Mouse (Mus musculus): ENCODE data around the gene Vdr. TPM values are rescaled to one million over a fixed set of nuclear protein-coding genes. Genes with fewer than 3 reads are reported as not detected.

Vdr gene
- polyA plus RNA-seq, 2 experiments: 0.11 to 0.15 TPM

DNA sequence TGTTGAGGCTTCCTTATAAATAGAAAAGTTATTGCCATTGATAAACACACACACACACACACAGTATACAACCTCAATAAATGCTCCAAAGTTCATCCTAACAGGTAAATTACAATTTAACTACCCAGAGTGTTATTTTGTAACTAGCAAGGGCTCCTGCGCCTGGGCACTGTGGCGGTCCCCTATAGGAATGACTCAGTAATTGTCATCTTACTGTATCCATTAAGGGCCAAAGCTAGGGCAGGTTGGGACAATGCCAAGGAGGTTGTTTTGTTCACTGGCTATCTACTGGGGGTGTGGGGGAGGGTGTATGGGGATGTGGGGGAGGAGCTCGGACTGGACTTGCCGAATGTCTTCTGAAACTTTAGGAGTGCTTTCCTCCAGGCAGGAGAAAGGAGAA, 16.6 kb upstream of the Vdr start:
- Histone ChIP-seq H3K9ac (replicated peaks) (no peak overlapping the region), H3K36me3 (replicated peaks; ENCODE audit: control insufficient read depth, insufficient read depth, low read depth) (no peaks in the 10 kb centered on the region), H3K9me3 (ENCODE audit: control insufficient read depth, low read length) (no peaks in the 10 kb centered on the region), H3K4me3 (ENCODE audit: insufficient read depth in 1 of 2, low read depth in 2 of 2, low read length in 2 of 2) (no peak overlapping the region), H3K4me1 (replicated peaks; ENCODE audit: control insufficient read depth in 2 of 2, insufficient read depth in 2 of 2, low read length in 1 of 2) (0 out of 4 replicates have a peak, but pooled peaks cover 0 to 1% of the 10 kb centered on the region in 2 experiments), H3K27me3 (ENCODE audit: control insufficient read depth, insufficient read depth, low read length) (no peaks in the 10 kb centered on the region), H3K27ac (no peak overlapping the region), H3K4me2 (ENCODE audit: low read depth) (no peak overlapping the region)
- ATAC-seq (ENCODE audit: insufficient read depth) (no peak), DNase-seq (ENCODE audit: low read depth in 3 of 3, low spot score in 3 of 3) (no peak)
- no peak for TF ChIP-seq CTCF (IDR thresholded peaks at IDR 0.05; ENCODE audit: low read depth)
- no peak for TF ChIP-seq EP300 (IDR thresholded peaks at IDR 0.05; ENCODE audit: low read depth)
- 41% methylated on average over 4 of the region's 4 CpGs for WGBS (ENCODE audit: insufficient replicate concordance)

DNA sequence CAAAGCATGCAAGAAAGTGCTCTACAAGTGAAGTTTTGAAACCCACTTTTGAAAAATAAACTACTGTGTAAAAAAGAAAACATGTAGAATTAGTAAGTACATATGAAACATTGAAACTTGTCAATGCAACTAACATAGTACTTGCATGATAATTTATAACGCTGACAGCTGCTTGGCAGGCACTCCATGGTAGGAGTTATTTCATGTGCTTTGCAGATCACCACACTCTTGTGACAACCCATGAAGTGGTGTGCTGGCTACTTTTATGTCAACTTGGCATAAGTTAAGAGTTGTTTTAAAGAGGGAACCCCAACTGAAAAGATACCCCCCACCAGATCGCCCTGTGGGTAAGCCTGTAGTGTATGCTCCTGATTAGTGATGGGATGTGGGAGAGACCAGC, 12.0 kb upstream of the Vdr start:
- Histone ChIP-seq H3K9me3 (ENCODE audit: control insufficient read depth, low read length) (no peaks in the 10 kb centered on the region), H3K4me3 (ENCODE audit: insufficient read depth in 1 of 2, low read depth in 2 of 2, low read length in 2 of 2) (no peak overlapping the region), H3K4me1 (replicated peaks; ENCODE audit: control insufficient read depth in 2 of 2, insufficient read depth in 2 of 2, low read length in 1 of 2) (no peaks in the 10 kb centered on the region), H3K4me2 (ENCODE audit: low read depth) (no peak overlapping the region), H3K27me3 (ENCODE audit: control insufficient read depth, insufficient read depth, low read length) (no peaks in the 10 kb centered on the region; the same call in 1 of the 2 replicates), H3K27ac (no peak overlapping the region), H3K9ac (replicated peaks) (no peak overlapping the region), H3K36me3 (replicated peaks; ENCODE audit: control insufficient read depth, insufficient read depth, low read depth) (no peaks in the 10 kb centered on the region)
- WGBS (ENCODE audit: insufficient replicate concordance): 66% methylated on average over 2 of the region's 2 CpGs
- ATAC-seq (ENCODE audit: insufficient read depth) (no peak), DNase-seq (ENCODE audit: low read depth in 3 of 3, low spot score in 3 of 3) (no peak)
- no peak for TF ChIP-seq CTCF (IDR thresholded peaks at IDR 0.05; ENCODE audit: low read depth)

DNA sequence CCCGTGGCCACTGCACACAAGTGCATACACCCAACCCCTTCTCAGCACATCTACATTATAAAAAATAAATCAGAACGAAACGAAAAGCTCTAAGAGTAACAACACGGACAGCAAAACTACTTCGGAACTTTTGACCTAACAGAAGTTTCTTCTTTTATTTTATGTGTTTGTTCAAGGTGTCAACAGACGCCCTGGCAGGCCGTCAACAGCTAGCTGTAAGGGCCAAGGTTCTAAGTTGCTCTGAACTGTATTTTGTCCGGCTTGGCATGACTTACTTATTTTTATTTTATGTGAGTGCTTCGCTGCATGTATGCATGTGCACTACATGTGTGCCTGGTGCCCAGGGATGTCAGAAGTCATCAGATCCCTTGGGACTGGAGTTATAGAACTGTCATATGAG, 11.4 kb upstream of the Vdr start:
- Histone ChIP-seq H3K9ac (replicated peaks) (no peak overlapping the region), H3K27ac (no peak overlapping the region), H3K4me2 (ENCODE audit: low read depth) (no peak overlapping the region), H3K9me3 (ENCODE audit: control insufficient read depth, low read length) (no peaks in the 10 kb centered on the region), H3K27me3 (ENCODE audit: control insufficient read depth, insufficient read depth, low read length) (no peaks in the 10 kb centered on the region; the same call in 1 of the 2 replicates), H3K4me1 (replicated peaks; ENCODE audit: control insufficient read depth in 2 of 2, insufficient read depth in 2 of 2, low read length in 1 of 2) (no peaks in the 10 kb centered on the region), H3K4me3 (ENCODE audit: insufficient read depth in 1 of 2, low read depth in 2 of 2, low read length in 2 of 2) (no peak overlapping the region), H3K36me3 (replicated peaks; ENCODE audit: control insufficient read depth, insufficient read depth, low read depth) (no peaks in the 10 kb centered on the region)
- TF ChIP-seq EP300 (IDR thresholded peaks at IDR 0.05; ENCODE audit: low read depth): no peak
- no peak for TF ChIP-seq CTCF (IDR thresholded peaks at IDR 0.05; ENCODE audit: low read depth)
- DNase-seq (ENCODE audit: low read depth in 3 of 3, low spot score in 3 of 3) (no peak), ATAC-seq (ENCODE audit: insufficient read depth) (no peak)
- WGBS (ENCODE audit: insufficient replicate concordance): 75% methylated on average over 9 of the region's 9 CpGs

- H3K36me3 ChIP-seq (replicated peaks; ENCODE audit: control insufficient read depth, insufficient read depth, low read depth): no peaks in the 10 kb centered on the region
- no peak overlapping the region for H3K4me3 ChIP-seq (ENCODE audit: insufficient read depth in 1 of 2, low read depth in 2 of 2, low read length in 2 of 2)
- no peaks in the 10 kb centered on the region for H3K9me3 ChIP-seq (ENCODE audit: control insufficient read depth, low read length)
- no peak overlapping the region for H3K27ac ChIP-seq
- WGBS (ENCODE audit: insufficient replicate concordance): 50% methylated on average over 5 of the region's 5 CpGs
- DNase-seq (ENCODE audit: low read depth in 3 of 3, low spot score in 3 of 3) (no peak), ATAC-seq (ENCODE audit: insufficient read depth) (no peak)
- no peak overlapping the region for H3K9ac ChIP-seq (replicated peaks)
- H3K4me2 ChIP-seq (ENCODE audit: low read depth): no peak overlapping the region
- no peaks in the 10 kb centered on the region for H3K4me1 ChIP-seq (replicated peaks; ENCODE audit: control insufficient read depth in 2 of 2, insufficient read depth in 2 of 2, low read length in 1 of 2)
- H3K27me3 ChIP-seq (ENCODE audit: control insufficient read depth, insufficient read depth, low read length): no peaks in the 10 kb centered on the region; the same call in 1 of the 2 replicates
- no peak for TF ChIP-seq EP300 (IDR thresholded peaks at IDR 0.05; ENCODE audit: low read depth)
- no peak for TF ChIP-seq CTCF (IDR thresholded peaks at IDR 0.05; ENCODE audit: low read depth)
Observed at GRCm38 (mm10) chr15:97920306-97920705, 9.9 kb upstream of the Vdr start.

GRCm38 (mm10) chr15:97919217-97919616, 8.8 kb upstream of the Vdr start:
- H3K27ac ChIP-seq: no peak overlapping the region
- TF ChIP-seq EP300 (IDR thresholded peaks at IDR 0.05; ENCODE audit: low read depth) (no peak), CTCF (IDR thresholded peaks at IDR 0.05; ENCODE audit: low read depth) (no peak)
- H3K4me2 ChIP-seq (ENCODE audit: low read depth): no peak overlapping the region
- H3K27me3 ChIP-seq (ENCODE audit: control insufficient read depth, insufficient read depth, low read length): no peaks in the 10 kb centered on the region; the same call in 1 of the 2 replicates
- DNase-seq (ENCODE audit: low read depth in 3 of 3, low spot score in 3 of 3) (no peak), ATAC-seq (ENCODE audit: insufficient read depth) (no peak)
- no peaks in the 10 kb centered on the region for H3K4me1 ChIP-seq (replicated peaks; ENCODE audit: control insufficient read depth in 2 of 2, insufficient read depth in 2 of 2, low read length in 1 of 2)
- no peaks in the 10 kb centered on the region for H3K9me3 ChIP-seq (ENCODE audit: control insufficient read depth, low read length)
- no peak overlapping the region for H3K4me3 ChIP-seq (ENCODE audit: insufficient read depth in 1 of 2, low read depth in 2 of 2, low read length in 2 of 2)
- no peaks in the 10 kb centered on the region for H3K36me3 ChIP-seq (replicated peaks; ENCODE audit: control insufficient read depth, insufficient read depth, low read depth)
- WGBS (ENCODE audit: insufficient replicate concordance): 64% methylated on average over 7 of the region's 7 CpGs
- H3K9ac ChIP-seq (replicated peaks): no peak overlapping the region

All from liver, embryonic 14.5 days (tissue).